Mouse (Mus musculus) urinary bladder, postnatal 14 days (tissue): ENCODE results near the gene Tmem116.

Source experiments
- DNase-seq: peaks from one replicate; pipeline ENCODE4 v3.0.0; 2021; ENCODE audit warnings: low spot score

Gene Tmem116

GRCm38 (mm10) chr5:121451644-121452025 is at the start of gene Tmem116:
Gene Tmem116 (plus strand): TSS chr5:121451893.
- peak; percentile 32 for DNase-seq

- no peak for DNase-seq
Measured at GRCm38 (mm10) chr5:121407856-121408255, 43.8 kb upstream of the Tmem116 start.

- DNase-seq = no peak
Measured at GRCm38 (mm10) chr5:121410975-121411374, 40.7 kb upstream of the Tmem116 start.

GRCm38 (mm10) chr5:121420721-121421120 is 31.0 kb upstream of the Tmem116 start:
- DNase-seq = no peak

GRCm38 (mm10) chr5:121422787-121423186 is 28.9 kb upstream of the Tmem116 start:
- DNase-seq = no peak

GRCm38 (mm10) chr5:121423297-121423696 is 28.4 kb upstream of the Tmem116 start:
- no peak for DNase-seq

- no peak for DNase-seq
Measured at GRCm38 (mm10) chr5:121428954-121429353, 22.7 kb upstream of the Tmem116 start.

- no peak for DNase-seq
Measured at GRCm38 (mm10) chr5:121438131-121438530, 13.6 kb upstream of the Tmem116 start.

- peak; percentile 52 for DNase-seq
Measured at GRCm38 (mm10) chr5:121438756-121439155, 12.9 kb upstream of the Tmem116 start.

GRCm38 (mm10) chr5:121443548-121443947 is 8.1 kb upstream of the Tmem116 start:
- DNase-seq = peak; percentile 36

- DNase-seq = no peak
Measured at GRCm38 (mm10) chr5:121444870-121445269, 6.8 kb upstream of the Tmem116 start.

GRCm38 (mm10) chr5:121448450-121448849 is 3.2 kb upstream of the Tmem116 start:
- no peak for DNase-seq

GRCm38 (mm10) chr5:121449976-121450375 is 1.7 kb upstream of the Tmem116 start:
- peak; percentile 68 for DNase-seq

GRCm38 (mm10) chr5:121450476-121450875 is 1.2 kb upstream of the Tmem116 start:
- no peak for DNase-seq

- no peak for DNase-seq
Measured at GRCm38 (mm10) chr5:121451203-121451602, 490 bp upstream of the Tmem116 start.

- DNase-seq = peak; percentile 98
Measured at GRCm38 (mm10) chr5:121452026-121452869, 555 bp downstream of the Tmem116 start, which contains the start of gene Erp29. Gene Erp29 (minus strand): TSS chr5:121452506.

- peak; percentile 38 for DNase-seq
Measured at GRCm38 (mm10) chr5:121452906-121453305, 1.2 kb downstream of the Tmem116 start.

- peak; percentile 52 for DNase-seq
Measured at GRCm38 (mm10) chr5:121453743-121454502, 2.2 kb downstream of the Tmem116 start.

GRCm38 (mm10) chr5:121454503-121454782 is 2.8 kb downstream of the Tmem116 start:
- no peak for DNase-seq

- DNase-seq = peak; percentile 46
Measured at GRCm38 (mm10) chr5:121455510-121456265, 4.0 kb downstream of the Tmem116 start.

GRCm38 (mm10) chr5:121461339-121462170 is 9.9 kb downstream of the Tmem116 start:
- DNase-seq = no peak

- no peak for DNase-seq
Measured at GRCm38 (mm10) chr5:121462171-121462502, 10.4 kb downstream of the Tmem116 start.
